Comparison of ENCODE assay signal across 22 mouse cellular contexts in genomic region chr2:151956500-151957137, GRCm38 (mm10). TPM values are rescaled to one million over a fixed set of nuclear protein-coding genes. Genes with fewer than 3 reads are reported as not detected.
DNase-seq lines count a peak whose midpoint lies in the region; ATAC-seq and TF ChIP-seq lines count a peak whose summit lies in the region.
"Had no signal": no experiment of that assay in that cellular context is flagged by ENCODE, and none has a peak within 500 bp of the region (broad histone marks: within the 10 kb centered on the region; RNA-seq: fewer than 3 reads in every experiment).

No protein-coding gene starts in this region.

- H3K9me3 ChIP-seq in midbrain, embryonic 13.5 days = no peaks in the 10 kb centered on the region
- H3K9me3 ChIP-seq in midbrain, embryonic 14.5 days (ENCODE audit: control insufficient read depth, low read length) = no peaks in the 10 kb centered on the region
- H3K9me3 ChIP-seq: embryonic facial prominence, embryonic 12.5 days; heart, embryonic 13.5 days; neural tube, embryonic 12.5 days had no signal

- DNase-seq in adrenal gland, adult (ENCODE audit: inconsistent age in 2 of 2, low spot score in 1 of 2) = peak; percentile 56 to 89
- DNase-seq in adrenal gland, adult 18-20 months (ENCODE audit: low spot score in 2 of 2) = no peak
- no peak for DNase-seq in gastrocnemius, adult 2 months
- DNase-seq in gastrocnemius, postnatal 4 days (ENCODE audit: low spot score in 2 of 2) = no peak
- no peak for DNase-seq in midbrain, embryonic 14.5 days
- DNase-seq in fibroblast of lung, adult 2 months (ENCODE audit: low read depth) = peak; percentile 62
- DNase-seq: cerebellum, adult 2 months; heart, postnatal 4 days; layer of hippocampus, postnatal 36 days; left cerebral cortex, postnatal 4 days; lung, adult 18-20 months; lung, postnatal 36 days; right cerebral cortex, postnatal 25 days had no signal

- intact Hi-C loops in gastrocnemius, adult 2 months (cut with DNase I) = no loop called here

- H3K27me3 ChIP-seq in midbrain, embryonic 13.5 days = no peaks in the 10 kb centered on the region
- H3K27me3 ChIP-seq in midbrain, embryonic 14.5 days (ENCODE audit: control insufficient read depth, insufficient read depth, low read length) = no peaks in the 10 kb centered on the region
- H3K27me3 ChIP-seq: heart, embryonic 13.5 days; neural tube, embryonic 12.5 days had no signal

- no peak overlapping the region for H3K4me3 ChIP-seq in gastrocnemius, adult 2 months
- H3K4me3 ChIP-seq in midbrain, embryonic 13.5 days (replicated peaks) = no peak overlapping the region
- H3K4me3 ChIP-seq in midbrain, embryonic 14.5 days (replicated peaks; ENCODE audit: low read depth, low read length) = no peak overlapping the region
- H3K4me3 ChIP-seq: embryonic facial prominence, embryonic 12.5 days; heart, embryonic 13.5 days; neural tube, embryonic 12.5 days had no signal

- ATAC-seq in midbrain, embryonic 13.5 days = 0 out of 2 replicates have a peak, but pooled peaks have one; percentile 38
- no peak; the same call in 1 of the 2 replicates for ATAC-seq in midbrain, embryonic 14.5 days (ENCODE audit: low FRiP score, low TSS enrichment)
- no peak for ATAC-seq in frontal cortex, adult (ENCODE audit: low TSS enrichment)
- ATAC-seq: activated CD4-positive, CD25-positive, alpha-beta regulatory T cell, adult 4 months; intestine, postnatal 0 days had no signal

- no peak overlapping the region for H3K9ac ChIP-seq in midbrain, embryonic 13.5 days (replicated peaks)
- no peak overlapping the region for H3K9ac ChIP-seq in midbrain, embryonic 14.5 days (replicated peaks; ENCODE audit: low read length)
- H3K9ac ChIP-seq: embryonic facial prominence, embryonic 12.5 days; heart, embryonic 13.5 days; neural tube, embryonic 12.5 days had no signal

- H3K27ac ChIP-seq in gastrocnemius, adult 2 months = peak overlapping the region; percentile 25; the same call in 1 of the 2 replicates
- H3K27ac ChIP-seq in midbrain, embryonic 13.5 days = peak overlapping the region; percentile 40; the same call in 1 of the 2 replicates
- H3K27ac ChIP-seq in midbrain, embryonic 14.5 days (replicated peaks; ENCODE audit: low read depth, low read length) = no peak overlapping the region; the same call in 1 of the 2 replicates
- H3K27ac ChIP-seq: embryonic facial prominence, embryonic 12.5 days; heart, embryonic 13.5 days; neural tube, embryonic 12.5 days had no signal

- H3K4me1 ChIP-seq in midbrain, embryonic 13.5 days (replicated peaks) = peaks cover 16% of the 10 kb centered on the region
- peaks cover 4% of the 10 kb centered on the region; the same call in 1 of the 2 replicates for H3K4me1 ChIP-seq in midbrain, embryonic 14.5 days (ENCODE audit: control insufficient read depth, insufficient read depth, low read length)
- H3K4me1 ChIP-seq: neural tube, embryonic 12.5 days had no signal

- no peak for TF ChIP-seq CTCF in gastrocnemius, adult 2 months (IDR thresholded peaks at IDR 0.05)

- 70% methylated on average over 4 of the region's 4 CpGs for WGBS in midbrain, embryonic 13.5 days
- 51% methylated on average over 4 of the region's 4 CpGs for WGBS in midbrain, embryonic 14.5 days

- H3K4me2 ChIP-seq in midbrain, embryonic 13.5 days (replicated peaks) = no peak overlapping the region
- H3K4me2 ChIP-seq in midbrain, embryonic 14.5 days (ENCODE audit: low read length) = no peak overlapping the region
- H3K4me2 ChIP-seq: embryonic facial prominence, embryonic 12.5 days; heart, embryonic 13.5 days; neural tube, embryonic 12.5 days had no signal

- H3K36me3 ChIP-seq in midbrain, embryonic 13.5 days = no peaks in the 10 kb centered on the region
- H3K36me3 ChIP-seq in midbrain, embryonic 14.5 days (ENCODE audit: control insufficient read depth, insufficient read depth, low read length) = no peaks in the 10 kb centered on the region
- H3K36me3 ChIP-seq: embryonic facial prominence, embryonic 12.5 days; heart, embryonic 13.5 days; neural tube, embryonic 12.5 days had no signal

RNA-seq across cellular contexts. Expression of gene Fam110a, which starts 23.4 kb away (rescaled TPM):
- total RNA-seq in adrenal gland, adult 18-20 months (2021) = 10 to 100 TPM in 1 of 2 experiments, 1 to 10 TPM in 1; 6.6 to 10.3 TPM
- total RNA-seq in gastrocnemius, adult 2 months (2021) = 1 to 10 TPM; 1.8 to 2.6 TPM
- total RNA-seq in gastrocnemius, postnatal 4 days (2021) = 10 to 100 TPM; 11.1 to 14.3 TPM
- polyA plus RNA-seq in midbrain, embryonic 13.5 days (2015; fragmentation: Nextera tagmentation; extraction: Ambion mirVana) = 97.0 and 97.3 TPM in 2 replicates
- polyA plus RNA-seq in midbrain, embryonic 14.5 days (2014; fragmentation: Nextera tagmentation; extraction: Ambion mirVana) = 55.8 and 67.5 TPM in 2 replicates

RNA-seq across cellular contexts. Expression of gene Slc52a3, which starts 39.7 kb away (rescaled TPM):
- 1 to 10 TPM; 3.9 to 5.6 TPM for total RNA-seq in adrenal gland, adult 18-20 months (2021)
- total RNA-seq in gastrocnemius, adult 2 months (2021) = 1 to 10 TPM in 1 of 2 experiments, under 1 TPM in 1; 0.69 to 1.6 TPM
- 1 to 10 TPM; 1.3 to 1.6 TPM for total RNA-seq in gastrocnemius, postnatal 4 days (2021)
- polyA plus RNA-seq in midbrain, embryonic 13.5 days (2015; fragmentation: Nextera tagmentation; extraction: Ambion mirVana) = 0.55 and 0.99 TPM in 2 replicates
- polyA plus RNA-seq in midbrain, embryonic 14.5 days (2014; fragmentation: Nextera tagmentation; extraction: Ambion mirVana) = 0.42 and 0.74 TPM in 2 replicates
- total RNA-seq: granulocyte monocyte progenitor cell, adult 5-6 weeks had no signal

RNA-seq across cellular contexts. Expression of gene Angpt4, which starts 45.6 kb away (rescaled TPM):
- 1 to 10 TPM in 1 of 2 experiments, under 1 TPM in 1; 0.36 to 1.2 TPM for total RNA-seq in adrenal gland, adult 18-20 months (2021)
- under 1 TPM in 1 of 2 experiments, not detected in 1; 0.20 TPM for total RNA-seq in gastrocnemius, adult 2 months (2021)
- under 1 TPM; 0.18 to 0.37 TPM for total RNA-seq in gastrocnemius, postnatal 4 days (2021)
- polyA plus RNA-seq in midbrain, embryonic 13.5 days (2015; fragmentation: Nextera tagmentation; extraction: Ambion mirVana) = 0.10 and 0.11 TPM in 2 replicates
- polyA plus RNA-seq in midbrain, embryonic 14.5 days (2014; fragmentation: Nextera tagmentation; extraction: Ambion mirVana) = 0.17 TPM in 1 of 2 replicates, not detected in the other
- total RNA-seq: granulocyte monocyte progenitor cell, adult 5-6 weeks; layer of hippocampus, adult 18-20 months; left cerebral cortex, postnatal 4 days had no signal
- polyA plus RNA-seq: activated CD4-positive, CD25-positive, alpha-beta regulatory T cell, adult 4 months had no signal

Comparison
In these comparisons a context has a peak if more than half of its experiments do, and no peak if none do; other contexts are left out.
1. DNase-seq: peak in adrenal gland, adult (2 of 2) and fibroblast of lung, adult 2 months (single experiment); none in adrenal gland, adult 18-20 months (0 of 2), gastrocnemius, adult 2 months (single experiment), gastrocnemius, postnatal 4 days (0 of 2) and midbrain, embryonic 14.5 days (single experiment).